Mouse (Mus musculus) intestine, embryonic 14.5 days (tissue): ENCODE measurements around the gene Crhr1. TPM values are rescaled to one million over a fixed set of nuclear protein-coding genes. Genes with fewer than 3 reads are reported as not detected.

Experiments used
- ATAC-seq: fragments of 200-750 bp; cut with Nextera tagmentation; replicated peaks from 2 replicates; pipeline ENCODE4 v1.8.0; 2017; ENCODE audit warnings: low read depth, moderate number of reproducible peaks, moderate TSS enrichment, moderate library complexity; ENCODE audit not compliant: low FRiP score, low TSS enrichment
- DNase-seq: peaks from one replicate; pipeline ENCODE4 v3.0.0-alpha.2; 2018; ENCODE audit warnings: low spot score
- H3K27ac ChIP-seq: fragments of 300-500 bp; sonication (generic); 2 replicates; pipeline ENCODE4 v1.5.1; 2014; ENCODE audit warnings: low read depth, mild to moderate bottlenecking, control low read depth
- H3K27me3 ChIP-seq: fragments of 300-500 bp; sonication (generic); replicated peaks from 2 replicates; pipeline ENCODE4 v1.6.1; 2014; ENCODE audit warnings: low read length, control low read depth; ENCODE audit not compliant: control insufficient read depth, insufficient read depth
- H3K36me3 ChIP-seq: fragments of 300-500 bp; sonication (generic); 2 replicates; pipeline ENCODE4 v1.6.1; 2014; ENCODE audit warnings: low read length, control low read depth; ENCODE audit not compliant: control insufficient read depth, insufficient read depth
- H3K4me1 ChIP-seq: fragments of 300-500 bp; sonication (generic); replicated peaks from 2 replicates; pipeline ENCODE4 v1.6.1; 2014; ENCODE audit warnings: low read length, control low read depth, mixed read lengths; ENCODE audit not compliant: control insufficient read depth, insufficient read depth
- H3K4me2 ChIP-seq: fragments of 300-500 bp; sonication (generic); 2 replicates; pipeline ENCODE4 v1.6.1; 2014; ENCODE audit warnings: low read length
- H3K4me3 ChIP-seq: fragments of 300-500 bp; sonication (generic); 2 replicates; pipeline ENCODE4 v1.5.1; 2014; ENCODE audit warnings: low read depth, low read length, control low read depth, mixed read lengths
- H3K9ac ChIP-seq: fragments of 300-500 bp; sonication (generic); 2 replicates; pipeline ENCODE4 v1.6.1; 2014; ENCODE audit warnings: mild to moderate bottlenecking, low read length
- H3K9me3 ChIP-seq: fragments of 300-500 bp; sonication (generic); 2 replicates; pipeline ENCODE4 v1.6.1; 2016; ENCODE audit warnings: low read length, control low read depth; ENCODE audit not compliant: control insufficient read depth
- WGBS: fragments of 180-500 bp; shearing (Covaris S2); extraction: QIAGEN DNeasy Blood & Tissue Kit; methylation state at CpG from one replicate; pipeline ENCODE4 v1.1.7; 2014; 5-methylcytosine and 5-hydroxymethylcytosine counted together
- polyA plus RNA-seq: library from polyadenylated mRNA; unstranded; fragments of >200 nt; fragmentation: Nextera tagmentation; extraction: Ambion mirVana; gene quantifications from 2 replicates; pipeline ENCODE4 v1.2.1, GENCODE M21; 2014

Crhr1 gene
- polyA plus RNA-seq, 1 experiment from 2014 or later: 0.26 TPM

DNA sequence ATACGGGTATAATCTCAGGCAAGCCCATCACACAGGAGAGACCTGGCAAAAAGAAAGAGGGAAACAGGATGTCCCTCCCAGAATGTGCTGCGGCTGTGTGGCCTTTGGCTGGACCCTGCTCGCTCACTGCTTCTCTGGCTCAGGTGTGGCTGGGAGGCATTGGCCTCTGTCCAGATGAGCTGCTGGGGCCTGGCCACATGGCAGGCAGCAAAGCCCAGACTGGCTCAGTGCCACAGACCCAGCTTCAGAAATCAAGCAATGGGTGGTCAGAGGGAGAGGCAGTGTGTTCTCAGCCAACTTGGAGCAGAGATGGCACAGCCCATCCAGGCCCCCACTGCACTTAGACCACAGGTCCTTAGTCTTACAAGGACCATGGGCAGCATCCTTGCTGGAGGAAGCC lies 8.1 kb upstream of the Crhr1 start:
- Histone ChIP-seq H3K9me3 (no peaks in the 10 kb centered on the region), H3K4me1 (no peaks in the 10 kb centered on the region), H3K27ac (no peak overlapping the region), H3K9ac (no peak overlapping the region), H3K27me3 (no peaks in the 10 kb centered on the region), H3K36me3 (no peaks in the 10 kb centered on the region), H3K4me3 (no peak overlapping the region), H3K4me2 (no peak overlapping the region)
- DNase-seq: no peak
- no peak for ATAC-seq
- 78% methylated on average over 3 of the region's 3 CpGs for WGBS

DNA sequence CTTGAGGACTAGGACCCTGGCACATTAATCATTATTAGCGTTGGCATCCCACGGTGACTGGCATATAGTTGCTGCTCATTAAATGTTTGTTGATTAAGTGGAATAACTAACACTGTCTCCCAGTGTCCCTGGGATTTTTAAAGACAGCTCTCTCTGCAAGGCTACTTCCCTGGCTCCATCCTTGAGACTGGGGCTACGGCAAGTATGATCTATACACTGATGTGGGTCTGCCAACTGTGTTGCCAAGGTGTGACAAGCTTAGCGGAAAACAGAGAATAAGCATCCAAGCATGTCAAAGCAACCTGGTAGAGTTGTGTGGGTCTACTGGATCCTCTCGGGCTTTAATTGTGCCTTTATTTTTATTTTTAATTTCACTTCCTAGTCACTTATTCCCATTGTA lies 3.2 kb upstream of the Crhr1 start:
- Histone ChIP-seq H3K36me3 (no peaks in the 10 kb centered on the region), H3K27me3 (peaks cover 46% of the 10 kb centered on the region)
- 89% methylated on average over 5 of the region's 5 CpGs for WGBS

DNA sequence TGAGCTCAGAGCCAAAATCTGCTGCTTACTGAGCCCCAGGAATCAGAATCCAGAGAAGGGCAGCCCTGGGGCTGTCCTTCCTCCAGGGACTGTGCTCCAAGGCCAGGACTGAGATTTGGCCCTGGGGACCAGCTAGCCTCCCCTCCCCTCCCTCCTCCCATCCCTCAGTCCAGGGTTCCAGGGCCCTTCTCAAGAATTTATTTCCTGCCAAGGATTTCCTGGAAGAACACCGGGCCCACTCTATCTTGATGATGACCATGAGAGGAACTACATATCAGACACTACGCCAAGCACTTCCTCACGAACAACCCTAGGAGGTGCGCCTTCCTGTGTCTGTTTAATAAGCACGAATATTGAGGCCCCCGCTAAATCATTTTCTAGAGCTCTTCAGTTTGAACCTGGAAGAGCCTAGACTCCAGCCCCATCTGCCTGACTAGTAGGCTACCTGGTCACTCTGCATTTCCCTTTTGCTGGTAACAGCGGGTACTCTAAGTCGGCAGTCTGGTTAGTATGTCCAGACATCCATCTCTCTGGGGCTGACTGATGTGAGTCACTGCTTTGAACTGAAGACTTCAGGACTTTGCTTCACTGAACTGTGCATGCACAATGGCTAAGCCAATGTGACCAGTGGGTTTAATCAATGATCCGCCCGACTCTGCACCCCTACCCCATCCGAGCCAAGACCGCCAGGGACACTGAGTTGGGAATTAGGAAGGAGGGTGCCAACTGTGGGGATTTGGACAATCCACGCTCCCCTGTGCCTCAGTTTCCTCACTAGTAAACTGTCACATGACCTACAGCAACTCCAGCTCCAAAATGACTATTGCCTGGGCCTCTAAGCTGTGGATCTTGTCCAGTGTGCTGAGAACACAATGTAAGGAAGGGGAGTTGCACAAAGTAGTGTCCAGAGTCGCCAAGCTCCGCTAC lies 1.7 kb upstream of the Crhr1 start:
- WGBS: 71% methylated on average over 15 of the region's 15 CpGs

More for the DNA sequence above, 3.2 kb upstream of the Crhr1 start:
- no peak overlapping the region for H3K4me2 ChIP-seq
- H3K27ac ChIP-seq: no peak overlapping the region
- H3K9ac ChIP-seq: no peak overlapping the region
- no peaks in the 10 kb centered on the region for H3K9me3 ChIP-seq
- DNase-seq (no peak), ATAC-seq (no peak)
- peaks cover 14% of the 10 kb centered on the region for H3K4me1 ChIP-seq
- H3K4me3 ChIP-seq: no peak overlapping the region

DNA sequence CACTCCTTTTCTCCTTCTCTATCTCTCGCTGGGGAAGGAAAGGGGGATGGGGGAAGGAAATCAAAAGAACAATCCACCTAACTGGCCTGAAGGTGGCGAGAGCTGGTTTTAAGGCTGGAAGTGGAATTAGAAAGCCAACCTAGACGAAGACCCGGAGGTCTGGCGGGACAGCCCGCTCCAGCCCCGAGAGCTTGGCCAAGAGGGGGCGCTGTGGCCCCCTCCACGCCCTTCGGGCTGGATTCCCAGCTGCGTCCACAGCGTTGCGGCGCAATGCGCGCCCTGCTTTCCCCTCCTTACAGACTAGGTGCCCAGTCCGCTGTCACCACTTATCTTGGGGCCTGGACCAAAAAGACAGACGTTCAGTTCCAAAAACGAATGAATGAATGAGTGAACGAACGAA lies 899 bp upstream of the Crhr1 start:
- ATAC-seq (no peak), DNase-seq (peak; percentile 61)

More for the DNA sequence above, 1.7 kb upstream of the Crhr1 start:
- ATAC-seq (no peak), DNase-seq (no peak)
- H3K27me3 ChIP-seq: peaks cover 61% of the 10 kb centered on the region
- H3K9me3 ChIP-seq: no peaks in the 10 kb centered on the region
- H3K36me3 ChIP-seq: no peaks in the 10 kb centered on the region
- H3K4me2 ChIP-seq: no peak overlapping the region
- H3K4me3 ChIP-seq: no peak overlapping the region
- peaks cover 14% of the 10 kb centered on the region for H3K4me1 ChIP-seq
- H3K27ac ChIP-seq: no peak overlapping the region
- no peak overlapping the region for H3K9ac ChIP-seq

DNA sequence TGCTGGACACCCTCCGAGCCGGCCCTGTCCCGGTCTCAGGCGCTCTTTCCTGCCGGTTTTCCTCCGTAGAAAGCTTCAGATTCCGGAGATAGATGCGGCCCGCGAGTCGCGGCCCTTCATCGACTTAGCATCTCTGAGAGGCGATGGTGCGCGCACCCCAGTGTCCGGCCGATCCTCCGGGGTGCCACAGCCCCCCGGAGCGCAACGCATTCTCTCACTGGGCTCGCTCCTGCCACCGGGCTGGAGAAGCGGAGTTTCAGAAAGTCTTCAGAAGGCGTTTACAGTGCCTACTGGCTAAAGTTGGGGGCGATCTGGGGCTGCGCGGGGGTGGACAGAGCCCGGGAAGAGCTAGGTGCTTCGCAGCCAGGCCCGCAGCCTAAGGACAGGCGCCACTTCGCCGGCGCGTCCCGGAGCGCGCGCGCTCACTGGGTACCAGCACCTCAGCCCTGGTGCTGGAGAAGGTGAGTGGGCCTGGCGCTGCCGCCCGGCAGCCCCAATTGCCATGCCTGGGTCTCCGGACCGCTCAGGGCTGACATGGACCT lies 858 bp downstream of the Crhr1 start:
- DNase-seq (peak; percentile 54), ATAC-seq (no peak)
- 1% methylated on average over 47 of the region's 47 CpGs for WGBS
- H3K4me3 ChIP-seq: peak overlapping the region; percentile 47
- H3K9me3 ChIP-seq: no peaks in the 10 kb centered on the region
- no peaks in the 10 kb centered on the region for H3K36me3 ChIP-seq
- H3K9ac ChIP-seq: no peak overlapping the region
- peaks cover 73% of the 10 kb centered on the region for H3K27me3 ChIP-seq
- no peak overlapping the region for H3K27ac ChIP-seq
- H3K4me1 ChIP-seq: peaks cover 14% of the 10 kb centered on the region
- H3K4me2 ChIP-seq: peak overlapping the region; percentile 84

More for the DNA sequence above, 899 bp upstream of the Crhr1 start:
- no peak overlapping the region for H3K9ac ChIP-seq
- H3K36me3 ChIP-seq: no peaks in the 10 kb centered on the region
- WGBS: under 1% methylated on average over 21 of the region's 21 CpGs
- H3K4me2 ChIP-seq: peak overlapping the region; percentile 84
- H3K4me1 ChIP-seq: peaks cover 14% of the 10 kb centered on the region
- H3K27me3 ChIP-seq: peaks cover 69% of the 10 kb centered on the region
- peak overlapping the region; percentile 47; the same call in 1 of the 2 replicates for H3K4me3 ChIP-seq
- no peak overlapping the region for H3K27ac ChIP-seq
- H3K9me3 ChIP-seq: no peaks in the 10 kb centered on the region

DNA sequence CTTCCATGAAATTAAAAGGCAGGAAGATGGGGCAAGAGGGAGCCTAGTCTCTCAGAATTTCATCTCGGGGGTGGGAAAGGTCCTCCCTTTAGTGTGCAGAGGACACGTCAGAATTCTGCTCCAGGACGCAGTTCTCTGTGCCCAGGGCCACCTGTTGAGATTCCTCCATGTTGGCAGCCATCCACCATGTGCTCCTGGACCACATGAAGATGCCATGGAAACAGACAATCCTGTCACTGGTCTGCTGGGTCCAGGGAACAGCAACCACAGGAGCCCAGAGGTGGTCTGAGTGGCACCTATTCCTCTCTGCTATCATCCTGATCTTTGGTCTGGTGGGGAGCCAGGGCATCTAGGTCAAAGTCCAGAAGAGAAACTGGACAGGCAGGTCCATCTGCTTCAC lies 6.3 kb downstream of the Crhr1 start:
- no peak for DNase-seq
- no peaks in the 10 kb centered on the region for H3K9me3 ChIP-seq
- no peak overlapping the region for H3K9ac ChIP-seq
- no peak for ATAC-seq
- H3K27ac ChIP-seq: no peak overlapping the region
- peaks cover 32% of the 10 kb centered on the region for H3K27me3 ChIP-seq
- H3K4me1 ChIP-seq: no peaks in the 10 kb centered on the region
- 76% methylated on average over 3 of the region's 3 CpGs for WGBS
- H3K4me2 ChIP-seq: no peak overlapping the region
- H3K36me3 ChIP-seq: no peaks in the 10 kb centered on the region
- no peak overlapping the region for H3K4me3 ChIP-seq

DNA sequence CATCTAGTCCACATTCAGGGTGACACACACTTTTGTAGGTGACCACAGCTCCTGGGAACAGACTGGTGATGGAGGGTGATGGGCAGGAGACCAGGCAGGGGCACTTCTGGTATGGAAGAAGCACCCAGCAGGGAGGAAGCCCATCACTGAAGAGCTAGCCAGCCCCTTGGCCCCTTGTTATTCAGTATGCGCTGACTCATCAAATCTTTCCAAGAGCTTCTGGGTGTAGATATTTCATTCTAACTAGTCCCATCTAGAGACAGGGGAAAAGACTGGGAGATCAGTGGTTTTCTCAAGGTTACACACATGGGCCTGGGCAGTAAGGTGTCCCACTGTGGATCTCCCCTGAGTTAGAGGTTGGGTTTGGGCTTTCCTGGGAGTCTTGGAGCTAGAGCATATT lies 12.3 kb downstream of the Crhr1 start:
- ATAC-seq: no peak
- WGBS: 97% methylated on average over 1 of the region's 1 CpGs

DNA sequence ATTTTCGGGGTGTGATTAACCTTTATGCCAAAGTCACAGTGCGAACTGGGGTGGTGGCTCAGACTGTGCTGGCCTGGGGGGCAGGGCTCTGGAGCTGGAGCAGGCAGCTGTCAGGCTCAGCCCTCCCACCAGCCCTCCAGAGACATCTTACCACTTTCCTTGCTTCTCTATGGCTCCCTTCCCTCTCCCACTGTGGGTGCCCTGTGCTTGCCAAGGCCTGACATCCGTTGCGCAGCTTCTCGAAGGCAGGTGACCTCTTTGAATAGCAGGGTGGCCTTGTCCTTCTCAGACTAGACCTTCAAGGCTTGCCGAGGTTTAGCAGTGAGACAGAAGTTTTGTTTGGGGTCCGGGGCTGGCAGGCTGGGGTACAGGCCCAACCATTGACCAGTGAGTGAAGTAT lies 16.1 kb downstream of the Crhr1 start:
- Histone ChIP-seq H3K4me2 (no peak overlapping the region), H3K4me1 (no peaks in the 10 kb centered on the region), H3K4me3 (no peak overlapping the region), H3K9ac (no peak overlapping the region), H3K27me3 (no peaks in the 10 kb centered on the region), H3K36me3 (no peaks in the 10 kb centered on the region), H3K27ac (no peak overlapping the region), H3K9me3 (no peaks in the 10 kb centered on the region)
- DNase-seq: no peak
- 73% methylated on average over 7 of the region's 7 CpGs for WGBS
- ATAC-seq: no peak

More for the DNA sequence above, 12.3 kb downstream of the Crhr1 start:
- no peaks in the 10 kb centered on the region for H3K27me3 ChIP-seq
- H3K27ac ChIP-seq: no peak overlapping the region
- H3K36me3 ChIP-seq: no peaks in the 10 kb centered on the region
- H3K4me3 ChIP-seq: no peak overlapping the region
- no peaks in the 10 kb centered on the region for H3K4me1 ChIP-seq
- no peak overlapping the region for H3K9ac ChIP-seq
- no peaks in the 10 kb centered on the region for H3K9me3 ChIP-seq
- DNase-seq: no peak
- H3K4me2 ChIP-seq: no peak overlapping the region
